Mouse (Mus musculus): ENCODE measurements around the gene Mecom. TPM values are rescaled to one million over a fixed set of nuclear protein-coding genes. Genes with fewer than 3 reads are reported as not detected.

Mecom gene
- polyA plus RNA-seq, 1 experiment from 2014 or later, result 32.7 TPM

- H3K9me3 ChIP-seq (ENCODE audit: control insufficient read depth, low read length), result no peaks in the 10 kb centered on the region
- DNase-seq (ENCODE audit: low spot score, missing footprints) (peak; percentile 1), ATAC-seq (ENCODE audit: low FRiP score) (no peak)
- no peak overlapping the region for H3K4me3 ChIP-seq (ENCODE audit: low read depth, low read length)
- no peaks in the 10 kb centered on the region for H3K36me3 ChIP-seq (ENCODE audit: control insufficient read depth, insufficient read depth, low read length)
- H3K27me3 ChIP-seq (ENCODE audit: control insufficient read depth, insufficient read depth, low read length), result no peaks in the 10 kb centered on the region
- H3K4me2 ChIP-seq, result no peak overlapping the region
- 71% methylated on average over 7 of the region's 7 CpGs for WGBS
- no peak overlapping the region for H3K27ac ChIP-seq (ENCODE audit: low read depth, low read length)
- H3K4me1 ChIP-seq (ENCODE audit: control insufficient read depth, insufficient read depth, low read length), result no peaks in the 10 kb centered on the region
- no peak overlapping the region for H3K9ac ChIP-seq (ENCODE audit: low read length)
These were observed 293.4 kb downstream of the Mecom start for GRCm38 (mm10) chr3:30254451-30254850.

DNA sequence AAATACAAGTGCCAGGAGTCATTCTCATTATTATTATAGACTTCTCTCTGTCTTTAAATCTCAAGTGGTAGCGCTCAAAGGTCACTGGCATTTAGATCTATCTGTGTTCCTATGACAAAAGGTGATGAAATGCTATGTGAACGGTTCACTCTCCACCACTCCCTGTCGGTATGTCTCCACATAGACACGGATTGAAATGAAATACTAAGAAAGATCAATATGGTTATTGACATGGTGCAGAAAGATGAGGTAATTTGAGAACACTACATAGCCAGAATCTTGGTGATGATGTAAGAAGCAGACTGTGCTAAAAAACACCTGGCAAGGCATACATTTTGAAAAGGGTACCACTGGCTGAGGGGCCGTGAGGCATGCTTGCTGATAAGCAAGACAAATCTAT, 294.1 kb downstream of the Mecom start:
- Histone ChIP-seq H3K9ac (ENCODE audit: low read length) (no peak overlapping the region), H3K27ac (ENCODE audit: low read depth, low read length) (no peak overlapping the region), H3K27me3 (ENCODE audit: control insufficient read depth, insufficient read depth, low read length) (no peaks in the 10 kb centered on the region), H3K4me1 (ENCODE audit: control insufficient read depth, insufficient read depth, low read length) (no peaks in the 10 kb centered on the region), H3K4me3 (ENCODE audit: low read depth, low read length) (no peak overlapping the region), H3K4me2 (no peak overlapping the region), H3K36me3 (ENCODE audit: control insufficient read depth, insufficient read depth, low read length) (no peaks in the 10 kb centered on the region), H3K9me3 (ENCODE audit: control insufficient read depth, low read length) (no peaks in the 10 kb centered on the region)
- no peak for ATAC-seq (ENCODE audit: low FRiP score)
- WGBS, result 89% methylated on average over 5 of the region's 5 CpGs
- DNase-seq (ENCODE audit: low spot score, missing footprints), result peak; percentile 12

GRCm38 (mm10) chr3:30248656-30249384, 299.0 kb downstream of the Mecom start:
- Histone ChIP-seq H3K27me3 (ENCODE audit: control insufficient read depth, insufficient read depth, low read length) (no peaks in the 10 kb centered on the region), H3K36me3 (ENCODE audit: control insufficient read depth, insufficient read depth, low read length) (no peaks in the 10 kb centered on the region), H3K27ac (ENCODE audit: low read depth, low read length) (no peak overlapping the region), H3K4me2 (no peak overlapping the region), H3K9ac (ENCODE audit: low read length) (no peak overlapping the region), H3K9me3 (ENCODE audit: control insufficient read depth, low read length) (no peaks in the 10 kb centered on the region), H3K4me1 (ENCODE audit: control insufficient read depth, insufficient read depth, low read length) (peaks cover 4% of the 10 kb centered on the region), H3K4me3 (ENCODE audit: low read depth, low read length) (no peak overlapping the region)
- no peak for ATAC-seq (ENCODE audit: low FRiP score)
- WGBS, result 85% methylated on average over 4 of the region's 4 CpGs
- DNase-seq (ENCODE audit: low spot score, missing footprints), result peak; percentile 59

- peaks cover 4% of the 10 kb centered on the region for H3K4me1 ChIP-seq (ENCODE audit: control insufficient read depth, insufficient read depth, low read length)
- no peak overlapping the region for H3K4me2 ChIP-seq
- no peak overlapping the region for H3K4me3 ChIP-seq (ENCODE audit: low read depth, low read length)
- H3K36me3 ChIP-seq (ENCODE audit: control insufficient read depth, insufficient read depth, low read length), result no peaks in the 10 kb centered on the region
- DNase-seq (ENCODE audit: low spot score, missing footprints), result no peak
- no peaks in the 10 kb centered on the region for H3K27me3 ChIP-seq (ENCODE audit: control insufficient read depth, insufficient read depth, low read length)
- H3K9ac ChIP-seq (ENCODE audit: low read length), result no peak overlapping the region
- 87% methylated on average over 5 of the region's 5 CpGs for WGBS
- H3K9me3 ChIP-seq (ENCODE audit: control insufficient read depth, low read length), result no peaks in the 10 kb centered on the region
- no peak for ATAC-seq (ENCODE audit: low FRiP score)
- no peak overlapping the region for H3K27ac ChIP-seq (ENCODE audit: low read depth, low read length)
These were observed 300.6 kb downstream of the Mecom start for GRCm38 (mm10) chr3:30247256-30247655.

DNA sequence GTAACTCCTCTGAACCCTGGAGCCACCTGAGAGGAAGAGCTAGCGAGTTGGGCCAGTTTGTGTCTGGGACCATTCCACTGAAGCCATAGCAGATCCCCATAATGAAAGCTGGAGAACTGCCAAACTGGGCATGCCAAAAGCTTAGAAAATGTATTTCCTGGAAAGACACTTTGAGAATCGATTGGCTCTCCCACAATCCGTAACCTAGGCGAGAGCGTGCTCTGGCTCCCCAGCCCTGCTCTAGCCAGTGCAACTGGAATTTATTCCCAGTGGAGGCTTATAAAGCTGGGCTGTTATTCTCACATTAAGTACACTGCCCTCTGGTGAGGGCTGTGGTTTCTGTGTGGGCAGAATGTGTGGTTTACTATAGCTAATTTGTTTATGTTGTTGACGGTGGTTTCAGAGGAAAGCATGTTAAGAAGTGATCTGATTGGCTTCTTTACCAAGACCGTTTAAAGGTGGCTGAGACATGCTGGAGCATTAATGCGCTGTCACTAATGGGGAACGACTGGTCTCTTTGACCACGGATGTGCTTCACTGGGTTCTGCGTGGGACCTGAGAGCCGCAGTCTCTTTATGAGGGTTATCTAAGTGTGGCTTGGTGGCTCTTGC, 301.3 kb downstream of the Mecom start:
- Histone ChIP-seq H3K27me3 (ENCODE audit: control insufficient read depth, insufficient read depth, low read length) (no peaks in the 10 kb centered on the region), H3K4me1 (ENCODE audit: control insufficient read depth, insufficient read depth, low read length) (peaks cover 4% of the 10 kb centered on the region), H3K4me2 (no peak overlapping the region), H3K36me3 (ENCODE audit: control insufficient read depth, insufficient read depth, low read length) (no peaks in the 10 kb centered on the region), H3K27ac (ENCODE audit: low read depth, low read length) (no peak overlapping the region), H3K9me3 (ENCODE audit: control insufficient read depth, low read length) (no peaks in the 10 kb centered on the region), H3K4me3 (ENCODE audit: low read depth, low read length) (no peak overlapping the region), H3K9ac (ENCODE audit: low read length) (no peak overlapping the region)
- ATAC-seq (ENCODE audit: low FRiP score) (no peak), DNase-seq (ENCODE audit: low spot score, missing footprints) (peak; percentile 70)
- 86% methylated on average over 12 of the region's 12 CpGs for WGBS

- no peak for ATAC-seq (ENCODE audit: low FRiP score)
- DNase-seq (ENCODE audit: low spot score, missing footprints), result peak; percentile 68
- WGBS, result 82% methylated on average over 5 of the region's 5 CpGs
- Histone ChIP-seq H3K36me3 (ENCODE audit: control insufficient read depth, insufficient read depth, low read length) (no peaks in the 10 kb centered on the region), H3K4me3 (ENCODE audit: low read depth, low read length) (no peak overlapping the region), H3K4me1 (ENCODE audit: control insufficient read depth, insufficient read depth, low read length) (peaks cover 4% of the 10 kb centered on the region), H3K4me2 (no peak overlapping the region), H3K27ac (ENCODE audit: low read depth, low read length) (no peak overlapping the region), H3K9me3 (ENCODE audit: control insufficient read depth, low read length) (no peaks in the 10 kb centered on the region), H3K27me3 (ENCODE audit: control insufficient read depth, insufficient read depth, low read length) (no peaks in the 10 kb centered on the region), H3K9ac (ENCODE audit: low read length) (no peak overlapping the region)
These were observed 301.9 kb downstream of the Mecom start for GRCm38 (mm10) chr3:30245950-30246349.

DNA sequence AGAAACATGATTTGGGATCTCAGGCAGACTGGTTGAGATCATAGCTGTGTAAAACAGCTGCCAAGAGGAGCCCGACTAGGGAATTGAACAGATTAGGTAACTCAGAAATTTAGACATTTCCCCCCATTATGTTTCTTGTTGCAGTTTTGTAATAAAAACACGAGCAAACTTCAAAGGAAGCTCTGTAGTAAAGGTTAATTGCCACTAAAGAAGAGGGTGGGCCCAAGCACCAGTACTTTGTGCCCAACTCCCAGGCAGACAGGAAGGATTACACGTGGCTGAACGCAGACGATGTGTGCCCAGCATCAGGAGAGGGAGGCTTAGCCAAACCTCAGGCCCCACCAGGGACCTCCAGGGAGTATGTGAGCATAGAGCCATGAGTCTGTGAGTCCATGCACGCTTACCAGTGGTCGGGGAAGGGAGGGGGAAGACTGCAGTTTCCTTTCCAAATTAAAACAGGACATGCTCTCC, 303.4 kb downstream of the Mecom start:
- Histone ChIP-seq H3K4me2 (no peak overlapping the region), H3K27me3 (ENCODE audit: control insufficient read depth, insufficient read depth, low read length) (no peaks in the 10 kb centered on the region), H3K9me3 (ENCODE audit: control insufficient read depth, low read length) (no peaks in the 10 kb centered on the region), H3K9ac (ENCODE audit: low read length) (no peak overlapping the region), H3K36me3 (ENCODE audit: control insufficient read depth, insufficient read depth, low read length) (no peaks in the 10 kb centered on the region), H3K4me3 (ENCODE audit: low read depth, low read length) (no peak overlapping the region), H3K4me1 (ENCODE audit: control insufficient read depth, insufficient read depth, low read length) (peaks cover 4% of the 10 kb centered on the region), H3K27ac (ENCODE audit: low read depth, low read length) (no peak overlapping the region)
- DNase-seq (ENCODE audit: low spot score, missing footprints) (peak; percentile 82), ATAC-seq (ENCODE audit: low FRiP score) (no peak)
- WGBS, result 33% methylated on average over 7 of the region's 7 CpGs

DNA sequence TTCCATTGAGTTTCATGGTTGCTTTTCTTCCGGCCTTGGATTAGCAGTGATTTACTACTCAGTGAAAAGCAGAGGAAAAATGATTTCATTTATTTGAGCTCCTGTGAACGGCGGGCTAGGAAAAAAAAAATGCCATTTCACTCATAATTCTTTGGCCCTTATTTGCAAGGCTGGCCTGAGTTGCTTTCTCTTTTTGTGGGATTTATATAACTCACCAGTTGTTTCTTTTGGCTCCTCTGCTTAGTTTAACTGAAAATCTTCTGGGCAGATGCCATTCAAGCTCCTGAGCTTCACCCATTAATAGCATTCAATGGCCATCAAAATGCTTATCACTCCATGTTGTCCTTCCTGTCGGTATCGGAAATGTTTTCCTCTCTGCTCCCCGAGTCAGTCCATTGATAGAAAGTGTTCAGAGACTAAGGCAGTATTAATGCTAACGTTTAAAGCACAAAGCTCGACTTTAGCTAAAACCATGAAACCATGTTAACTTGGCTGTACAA, 304.0 kb downstream of the Mecom start:
- DNase-seq (ENCODE audit: low spot score, missing footprints) (peak; percentile 67), ATAC-seq (ENCODE audit: low FRiP score) (no peak)
- no peak overlapping the region for H3K27ac ChIP-seq (ENCODE audit: low read depth, low read length)
- H3K4me3 ChIP-seq (ENCODE audit: low read depth, low read length), result no peak overlapping the region
- H3K4me1 ChIP-seq (ENCODE audit: control insufficient read depth, insufficient read depth, low read length), result peaks cover 4% of the 10 kb centered on the region
- no peak overlapping the region for H3K9ac ChIP-seq (ENCODE audit: low read length)
- H3K4me2 ChIP-seq, result no peak overlapping the region
- no peaks in the 10 kb centered on the region for H3K9me3 ChIP-seq (ENCODE audit: control insufficient read depth, low read length)
- H3K27me3 ChIP-seq (ENCODE audit: control insufficient read depth, insufficient read depth, low read length), result no peaks in the 10 kb centered on the region
- WGBS, result 78% methylated on average over 8 of the region's 8 CpGs
- no peaks in the 10 kb centered on the region for H3K36me3 ChIP-seq (ENCODE audit: control insufficient read depth, insufficient read depth, low read length)

DNA sequence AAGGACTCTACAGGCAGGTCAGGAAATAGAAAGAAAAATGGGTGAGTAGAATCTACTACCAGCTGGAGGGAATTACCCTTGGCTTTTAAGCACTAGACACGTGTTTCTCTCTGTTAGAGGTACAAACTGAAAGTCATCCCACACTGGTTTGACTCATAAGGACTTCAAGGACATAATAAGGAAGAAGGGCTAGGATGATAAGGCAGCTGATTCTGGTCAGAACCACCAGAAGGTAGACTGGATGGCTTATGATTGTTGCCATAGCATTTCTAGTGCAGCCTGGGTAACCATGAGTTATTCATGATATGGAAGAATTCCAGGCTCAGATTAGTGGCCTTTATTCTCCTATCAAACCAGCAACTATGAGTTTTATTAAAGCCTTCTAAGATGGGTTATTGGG, 308.4 kb downstream of the Mecom start:
- no peak overlapping the region for H3K27ac ChIP-seq (ENCODE audit: low read depth, low read length)
- no peaks in the 10 kb centered on the region for H3K36me3 ChIP-seq (ENCODE audit: control insufficient read depth, insufficient read depth, low read length)
- DNase-seq (ENCODE audit: low spot score, missing footprints), result peak; percentile 39
- no peak overlapping the region for H3K4me2 ChIP-seq
- ATAC-seq (ENCODE audit: low FRiP score), result no peak
- no peaks in the 10 kb centered on the region for H3K9me3 ChIP-seq (ENCODE audit: control insufficient read depth, low read length)
- 80% methylated on average over 1 of the region's 1 CpGs for WGBS
- no peaks in the 10 kb centered on the region for H3K27me3 ChIP-seq (ENCODE audit: control insufficient read depth, insufficient read depth, low read length)
- no peak overlapping the region for H3K4me3 ChIP-seq (ENCODE audit: low read depth, low read length)
- H3K4me1 ChIP-seq (ENCODE audit: control insufficient read depth, insufficient read depth, low read length), result peaks cover 1% of the 10 kb centered on the region
- H3K9ac ChIP-seq (ENCODE audit: low read length), result no peak overlapping the region
